Mouse (Mus musculus): Measurements from ENCODE around the gene 2410002F23Rik.

DNA sequence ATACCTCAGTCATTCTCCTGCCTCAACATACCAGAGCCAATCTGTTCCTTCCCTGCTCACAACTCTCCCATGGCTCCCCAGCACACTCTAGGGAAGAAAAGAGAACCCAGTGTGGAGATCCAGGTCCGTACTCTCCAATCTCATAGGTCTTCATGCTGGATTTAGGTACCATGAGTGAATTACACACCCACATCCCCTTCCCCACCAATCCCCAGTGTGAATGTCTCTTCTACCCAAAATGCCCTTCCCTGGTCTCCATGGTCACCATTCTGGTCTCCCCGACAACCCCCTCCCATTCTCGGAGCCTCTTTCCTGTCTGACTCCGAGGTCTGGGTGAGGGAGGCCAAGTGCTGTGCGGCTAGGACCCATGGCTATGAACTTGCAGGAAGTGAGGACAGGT lies 14.6 kb downstream of the 2410002F23Rik start, which contains the start of gene Gm15517:
- TF ChIP-seq POLR2AphosphoS5 (IDR thresholded peaks at IDR 0.05; ENCODE audit: insufficient replicate concordance, low read depth, low read length), result no peak
- TF ChIP-seq CTCF (IDR thresholded peaks at IDR 0.05; ENCODE audit: low read depth, low read length), result no peak

All from G1E (cell line).